Mouse (Mus musculus): ENCODE results near the gene Ube2e1. TPM values are rescaled to one million over a fixed set of nuclear protein-coding genes. Genes with fewer than 3 reads are reported as not detected.

Gene Ube2e1
- polyA plus RNA-seq, 1 experiment from 2014 or later, result 40.8 TPM

DNA sequence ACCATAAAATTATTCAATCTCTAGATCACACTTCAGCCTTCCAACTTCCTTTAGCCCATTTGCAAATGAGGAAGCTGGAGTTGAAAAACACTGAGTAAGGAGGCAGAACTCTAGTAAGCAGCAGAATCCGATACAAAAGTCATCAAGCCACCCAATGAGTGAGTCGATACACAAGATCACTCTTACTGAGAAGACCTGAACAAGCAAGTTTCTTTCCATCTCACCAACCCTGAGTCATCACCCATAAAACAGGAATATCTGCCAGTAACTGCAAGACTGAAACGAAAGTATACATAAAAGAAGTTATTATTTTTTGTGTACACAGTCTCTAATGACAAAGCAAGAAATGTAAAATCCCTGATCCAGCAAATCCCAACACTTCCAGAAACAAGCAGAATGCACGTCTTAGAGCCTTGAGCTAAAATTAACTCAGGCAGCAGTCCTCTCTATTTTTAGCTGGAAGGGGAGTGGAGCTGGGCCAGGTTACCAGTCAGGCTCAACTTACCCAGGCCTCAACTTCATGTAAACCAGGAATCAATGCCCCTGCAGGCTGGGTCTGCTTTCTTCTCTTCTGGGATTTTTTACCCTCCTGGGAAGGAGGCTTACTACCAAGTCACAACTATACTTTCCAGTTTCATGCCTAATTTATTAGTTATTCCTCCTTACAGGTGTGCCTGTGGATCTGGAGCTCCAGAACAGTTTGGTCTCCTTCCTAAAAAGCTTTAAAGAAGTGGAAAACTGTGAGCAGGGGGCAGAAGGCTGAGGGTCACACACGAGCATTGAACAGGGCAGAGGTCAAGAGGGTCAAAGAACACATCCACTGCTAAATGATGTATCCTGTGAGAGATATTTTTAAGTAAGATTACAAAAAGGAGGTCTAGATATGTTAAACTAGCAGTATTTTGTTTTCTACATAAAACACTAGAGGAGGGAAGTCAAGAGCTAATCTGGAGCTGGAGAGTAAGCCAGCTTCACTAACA lies 97.4 kb downstream of the Ube2e1 start:
- Histone ChIP-seq H3K9ac (replicated peaks) (no peak overlapping the region), H3K9me3 (ENCODE audit: low read length) (no peaks in the 10 kb centered on the region), H3K27me3 (ENCODE audit: insufficient read depth, low read length) (no peaks in the 10 kb centered on the region), H3K4me2 (ENCODE audit: low read depth, low read length) (peak overlapping the region; percentile 7; the same call in 1 of the 2 replicates), H3K4me1 (ENCODE audit: insufficient read depth) (peaks cover 21% of the 10 kb centered on the region), H3K4me3 (ENCODE audit: low read depth, low read length) (no peak overlapping the region), H3K27ac (ENCODE audit: low read depth) (peak overlapping the region; percentile 45; the same call in 1 of the 2 replicates), H3K36me3 (replicated peaks; ENCODE audit: insufficient read depth, low read length) (no peaks in the 10 kb centered on the region)
- no peak for DNase-seq
- no peak for ATAC-seq
- TF ChIP-seq CTCF (IDR thresholded peaks at IDR 0.05; ENCODE audit: low read depth) (no peak), EP300 (IDR thresholded peaks at IDR 0.05; ENCODE audit: low read depth) (no peak)
- WGBS (ENCODE audit: insufficient replicate concordance), result 41% methylated on average over 5 of the region's 5 CpGs

- Histone ChIP-seq H3K4me3 (ENCODE audit: low read depth, low read length) (no peak overlapping the region), H3K27me3 (ENCODE audit: insufficient read depth, low read length) (no peaks in the 10 kb centered on the region), H3K4me2 (ENCODE audit: low read depth, low read length) (no peak overlapping the region), H3K9me3 (ENCODE audit: low read length) (no peaks in the 10 kb centered on the region), H3K27ac (ENCODE audit: low read depth) (no peak overlapping the region), H3K4me1 (ENCODE audit: insufficient read depth) (peaks cover 17% of the 10 kb centered on the region), H3K9ac (replicated peaks) (no peak overlapping the region), H3K36me3 (replicated peaks; ENCODE audit: insufficient read depth, low read length) (no peaks in the 10 kb centered on the region)
- ATAC-seq (no peak), DNase-seq (no peak)
- TF ChIP-seq EP300 (IDR thresholded peaks at IDR 0.05; ENCODE audit: low read depth), result no peak
- TF ChIP-seq CTCF (IDR thresholded peaks at IDR 0.05; ENCODE audit: low read depth), result no peak
- WGBS (ENCODE audit: insufficient replicate concordance), result 74% methylated on average over 2 of the region's 2 CpGs
These were observed 98.6 kb downstream of the Ube2e1 start for GRCm38 (mm10) chr14:18233076-18233475.

Other genes with a start within 250 kb of the Ube2e1 start
- 6.2 and 6.5 TPM in 2 replicates for gene Nr1d2, start 92.7 kb downstream of the Ube2e1 start, polyA plus RNA-seq (2015; fragmentation: Nextera tagmentation; extraction: Ambion mirVana)
- 19.1 and 20.1 TPM in 2 replicates for gene Nkiras1, start 60.7 kb downstream of the Ube2e1 start, polyA plus RNA-seq (2015; fragmentation: Nextera tagmentation; extraction: Ambion mirVana)
- 224 and 240 TPM in 2 replicates for gene Rpl15, start 60.5 kb downstream of the Ube2e1 start, polyA plus RNA-seq (2015; fragmentation: Nextera tagmentation; extraction: Ambion mirVana)